Mouse (Mus musculus) lung, postnatal 36 days (tissue): ENCODE data around the gene Fgd2.

Source experiments
- DNase-seq: peaks from one replicate; pipeline ENCODE4 v3.0.0; 2022; ENCODE audit warnings: mixed read lengths

Fgd2 gene

GRCm38 (mm10) chr17:29428826-29429225 is 68.1 kb downstream of the Fgd2 start:
- DNase-seq: no peak
